Mouse (Mus musculus) lung, embryonic 14.5 days (tissue): ENCODE measurements at regions not wholly inside any gene's neighbourhood (a gene's known extent, or its start where the extent isn't known, plus 50 kb on each side); places are given as distances from the start of the nearest gene placed in this dataset.

Source experiments
- ATAC-seq: fragments of 200-750 bp; cut with Nextera tagmentation; 2 replicates; pipeline ENCODE4 v1.8.0; 2017; ENCODE audit warnings: mild to moderate bottlenecking, moderate TSS enrichment, moderate library complexity; ENCODE audit not compliant: insufficient read depth
- DNase-seq: peaks from one replicate; pipeline ENCODE4 v3.0.0-alpha.2; 2015
- H3K27ac ChIP-seq: fragments of 300-500 bp; sonication (generic); 2 replicates; pipeline ENCODE4 v1.5.1; 2014; ENCODE audit warnings: low read depth, mild to moderate bottlenecking, moderate library complexity
- H3K27me3 ChIP-seq: fragments of 300-500 bp; sonication (generic); 2 replicates; pipeline ENCODE4 v1.6.1; 2014; ENCODE audit warnings: low read length, control low read depth; ENCODE audit not compliant: insufficient read depth
- H3K36me3 ChIP-seq: fragments of 300-500 bp; sonication (generic); 2 replicates; pipeline ENCODE4 v1.6.1; 2014; ENCODE audit warnings: control low read depth; ENCODE audit not compliant: insufficient read depth
- H3K4me1 ChIP-seq: fragments of 300-500 bp; sonication (generic); 2 replicates; pipeline ENCODE4 v1.6.1; 2014; ENCODE audit warnings: antibody characterized with exemption, control low read depth; ENCODE audit not compliant: insufficient read depth
- H3K4me2 ChIP-seq: fragments of 300-500 bp; sonication (generic); 2 replicates; pipeline ENCODE4 v1.6.1; 2014; ENCODE audit warnings: mild to moderate bottlenecking
- H3K4me3 ChIP-seq: fragments of 300-500 bp; sonication (generic); 2 replicates; pipeline ENCODE4 v1.5.1; 2014; ENCODE audit warnings: low read depth, low read length
- H3K9ac ChIP-seq: fragments of 300-500 bp; sonication (generic); 2 replicates; pipeline ENCODE4 v1.6.1; 2014
- H3K9me3 ChIP-seq: fragments of 300-500 bp; sonication (generic); 2 replicates; pipeline ENCODE4 v1.6.1; 2016; ENCODE audit warnings: low read depth, low read length, control low read depth
- CTCF ChIP-seq: IDR thresholded peaks from 2 replicates; pipeline ENCODE4 v1.5.1; 2016; ENCODE audit warnings: antibody characterized with exemption, low read depth
- WGBS: fragments of 180-500 bp; shearing (Covaris S2); extraction: QIAGEN DNeasy Blood & Tissue Kit; methylation state at CpG from one replicate; pipeline ENCODE4 v1.1.7; 2014; 5-methylcytosine and 5-hydroxymethylcytosine counted together

DNA sequence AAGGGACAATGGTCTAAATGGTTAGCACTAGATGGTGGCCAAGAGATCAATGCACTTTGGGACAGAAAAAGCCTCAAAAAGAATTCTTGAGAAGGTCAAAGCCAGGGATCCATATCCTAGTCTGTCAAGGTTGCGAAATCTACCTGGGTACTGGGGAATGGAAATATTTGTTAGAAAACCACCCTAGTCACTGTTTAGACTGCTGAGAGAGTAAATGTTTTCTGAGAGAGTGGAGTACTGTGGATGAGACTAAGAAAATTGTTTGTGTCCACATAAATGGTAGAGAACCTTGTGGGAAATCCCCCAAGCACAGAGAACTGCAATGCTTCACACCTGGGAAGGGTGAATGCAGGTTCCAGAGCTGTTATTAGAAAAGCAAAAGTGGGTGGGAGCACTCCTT lies 239.5 kb upstream of the Rarb start:
- TF ChIP-seq CTCF: no peak
- no peaks in the 10 kb centered on the region for H3K36me3 ChIP-seq
- 84% methylated on average over 1 of the region's 1 CpGs for WGBS
- no peak overlapping the region for H3K4me2 ChIP-seq
- no peaks in the 10 kb centered on the region for H3K4me1 ChIP-seq
- no peak overlapping the region for H3K9ac ChIP-seq
- no peak overlapping the region for H3K27ac ChIP-seq
- DNase-seq (no peak), ATAC-seq (no peak)
- H3K27me3 ChIP-seq: no peaks in the 10 kb centered on the region
- H3K4me3 ChIP-seq: no peak overlapping the region
- no peaks in the 10 kb centered on the region for H3K9me3 ChIP-seq

DNA sequence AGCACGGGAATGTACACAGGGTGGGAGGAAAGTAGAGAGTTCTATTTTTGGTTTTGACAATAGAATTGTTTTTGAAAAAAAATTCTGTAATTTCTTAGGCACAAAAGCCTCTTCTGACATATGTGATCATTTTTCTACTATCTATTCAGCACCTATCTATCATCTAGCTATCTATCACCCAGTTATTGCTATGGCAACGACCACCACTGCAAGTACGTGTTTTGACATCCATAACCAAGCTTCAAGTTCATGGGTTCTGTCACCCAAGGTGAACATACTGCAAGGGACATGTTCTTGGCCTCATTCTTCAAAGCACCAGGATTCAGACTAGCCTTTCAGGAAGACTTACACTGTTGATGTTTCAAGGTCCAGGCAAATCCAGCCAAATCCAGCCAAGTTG lies 238.4 kb upstream of the Rarb start:
- Histone ChIP-seq H3K27me3 (no peaks in the 10 kb centered on the region), H3K27ac (no peak overlapping the region), H3K9ac (no peak overlapping the region), H3K4me3 (no peak overlapping the region), H3K9me3 (no peaks in the 10 kb centered on the region), H3K36me3 (no peaks in the 10 kb centered on the region), H3K4me2 (no peak overlapping the region), H3K4me1 (no peaks in the 10 kb centered on the region)
- no peak for ATAC-seq
- TF ChIP-seq CTCF: no peak
- 79% methylated on average over 3 of the region's 3 CpGs for WGBS
- DNase-seq: no peak

DNA sequence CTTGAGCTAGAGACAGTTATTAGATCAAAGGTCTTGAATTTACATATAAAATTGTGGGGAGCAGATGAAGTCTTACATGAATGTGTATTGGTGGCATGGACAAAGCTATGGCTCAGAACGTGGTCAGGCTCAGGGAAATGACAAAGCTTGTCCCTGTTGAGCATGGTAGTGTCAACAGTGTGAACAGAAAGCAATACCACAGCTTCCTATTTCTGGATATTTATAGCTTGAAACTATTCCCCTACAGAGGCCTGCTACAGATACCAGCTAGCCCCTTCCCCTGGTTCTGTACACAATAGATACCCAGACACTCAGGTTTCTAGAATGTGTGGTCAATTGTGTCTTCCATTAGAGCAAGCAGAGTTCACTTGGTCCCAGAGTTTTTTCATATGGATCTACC lies 236.8 kb upstream of the Rarb start:
- 53% methylated on average over 1 of the region's 1 CpGs for WGBS

DNA sequence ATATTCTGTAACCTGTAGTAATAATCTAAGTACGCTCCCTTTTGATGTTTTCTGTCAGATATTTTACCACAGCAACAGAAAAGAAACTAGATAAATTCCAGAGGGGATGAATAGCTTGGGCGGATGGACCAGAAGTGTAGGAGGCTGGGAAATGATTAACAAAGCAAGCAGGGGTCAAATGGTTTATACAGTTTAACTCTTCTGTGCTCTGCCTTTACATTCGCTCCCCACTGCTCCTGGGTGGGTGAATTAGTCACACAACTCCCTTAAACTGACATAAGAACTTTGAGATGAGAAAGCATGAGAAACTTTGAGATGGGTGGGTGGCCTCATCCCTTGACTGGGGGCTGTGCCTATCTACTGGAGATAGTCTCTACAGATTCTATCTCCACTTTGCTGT lies 235.4 kb upstream of the Rarb start:
- WGBS: 44% methylated on average over 3 of the region's 3 CpGs
- ATAC-seq: no peak
- no peak for DNase-seq
- H3K4me3 ChIP-seq: no peak overlapping the region
- no peak overlapping the region for H3K4me2 ChIP-seq
- TF ChIP-seq CTCF: no peak
- H3K9ac ChIP-seq: no peak overlapping the region
- no peaks in the 10 kb centered on the region for H3K4me1 ChIP-seq
- H3K36me3 ChIP-seq: no peaks in the 10 kb centered on the region
- no peaks in the 10 kb centered on the region for H3K27me3 ChIP-seq
- H3K27ac ChIP-seq: no peak overlapping the region
- H3K9me3 ChIP-seq: no peaks in the 10 kb centered on the region

More for the DNA sequence above, 236.8 kb upstream of the Rarb start:
- no peaks in the 10 kb centered on the region for H3K4me1 ChIP-seq
- H3K36me3 ChIP-seq: no peaks in the 10 kb centered on the region
- no peak overlapping the region for H3K27ac ChIP-seq
- no peak for ATAC-seq
- no peak overlapping the region for H3K4me2 ChIP-seq
- H3K9ac ChIP-seq: no peak overlapping the region
- H3K4me3 ChIP-seq: no peak overlapping the region
- no peaks in the 10 kb centered on the region for H3K9me3 ChIP-seq
- no peak for TF ChIP-seq CTCF
- no peaks in the 10 kb centered on the region for H3K27me3 ChIP-seq
- DNase-seq: no peak

DNA sequence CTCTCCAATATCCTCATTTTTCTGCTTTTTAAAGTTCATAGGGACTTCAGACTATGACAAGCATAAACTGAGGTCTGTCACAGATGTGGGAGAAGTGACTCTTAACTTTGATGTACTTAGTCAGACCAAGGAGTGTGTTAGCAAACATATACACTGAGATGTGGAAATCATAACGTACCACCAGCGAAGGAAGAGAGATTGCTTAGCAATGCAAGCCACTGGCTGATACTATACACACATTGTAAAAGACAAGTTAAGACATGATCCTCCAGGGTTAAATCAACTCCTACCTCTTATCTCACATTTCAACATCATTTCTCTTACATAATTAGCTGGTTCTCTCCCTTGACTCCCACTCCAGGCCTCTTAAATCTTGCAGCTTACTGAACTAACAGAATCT lies 227.9 kb upstream of the Rarb start:
- DNase-seq: no peak
- no peak overlapping the region for H3K4me3 ChIP-seq
- 34% methylated on average over 2 of the region's 2 CpGs for WGBS
- ATAC-seq: no peak
- no peak overlapping the region for H3K27ac ChIP-seq
- TF ChIP-seq CTCF: no peak
- H3K36me3 ChIP-seq: no peaks in the 10 kb centered on the region
- no peaks in the 10 kb centered on the region for H3K4me1 ChIP-seq
- no peak overlapping the region for H3K4me2 ChIP-seq
- no peaks in the 10 kb centered on the region for H3K27me3 ChIP-seq
- no peaks in the 10 kb centered on the region for H3K9me3 ChIP-seq
- no peak overlapping the region for H3K9ac ChIP-seq

DNA sequence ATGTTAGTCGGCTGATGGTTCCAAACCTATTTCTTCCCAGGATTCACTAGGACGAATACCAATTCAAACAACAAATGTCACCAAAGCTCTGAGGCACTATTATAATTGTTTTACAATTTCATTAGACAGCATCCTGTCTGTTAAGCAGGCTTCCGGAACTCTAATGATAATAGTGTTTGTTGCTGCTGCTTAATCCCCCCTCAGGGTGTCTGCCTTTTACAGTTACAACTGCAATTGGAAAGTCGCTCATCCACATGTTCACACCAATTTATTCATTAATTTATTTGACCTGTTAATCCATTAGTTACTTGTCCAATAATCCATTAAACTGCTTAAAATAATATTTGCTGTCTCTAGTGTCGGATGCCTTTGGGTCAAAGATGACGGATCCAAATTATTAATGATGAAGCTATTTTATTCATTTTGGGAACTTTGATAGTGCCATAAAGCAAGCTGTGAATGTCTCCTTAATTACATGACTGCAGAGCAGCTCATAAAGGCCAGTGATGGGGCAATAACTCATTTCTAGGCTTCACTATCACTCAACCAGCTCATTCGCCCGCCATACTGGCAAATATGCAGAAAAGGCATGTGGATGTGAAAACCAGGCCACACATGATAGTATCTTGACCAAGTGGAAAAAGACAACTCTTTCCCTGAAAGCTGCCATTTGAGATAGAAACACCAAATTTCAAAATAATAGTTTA lies 226.6 kb upstream of the Rarb start:
- H3K36me3 ChIP-seq: no peaks in the 10 kb centered on the region
- no peak for DNase-seq
- no peak for ATAC-seq
- 83% methylated on average over 8 of the region's 8 CpGs for WGBS
- H3K9me3 ChIP-seq: no peaks in the 10 kb centered on the region
- no peak overlapping the region for H3K27ac ChIP-seq
- no peak overlapping the region for H3K9ac ChIP-seq
- H3K27me3 ChIP-seq: no peaks in the 10 kb centered on the region
- H3K4me2 ChIP-seq: no peak overlapping the region
- H3K4me1 ChIP-seq: no peaks in the 10 kb centered on the region
- no peak for TF ChIP-seq CTCF
- H3K4me3 ChIP-seq: no peak overlapping the region

DNA sequence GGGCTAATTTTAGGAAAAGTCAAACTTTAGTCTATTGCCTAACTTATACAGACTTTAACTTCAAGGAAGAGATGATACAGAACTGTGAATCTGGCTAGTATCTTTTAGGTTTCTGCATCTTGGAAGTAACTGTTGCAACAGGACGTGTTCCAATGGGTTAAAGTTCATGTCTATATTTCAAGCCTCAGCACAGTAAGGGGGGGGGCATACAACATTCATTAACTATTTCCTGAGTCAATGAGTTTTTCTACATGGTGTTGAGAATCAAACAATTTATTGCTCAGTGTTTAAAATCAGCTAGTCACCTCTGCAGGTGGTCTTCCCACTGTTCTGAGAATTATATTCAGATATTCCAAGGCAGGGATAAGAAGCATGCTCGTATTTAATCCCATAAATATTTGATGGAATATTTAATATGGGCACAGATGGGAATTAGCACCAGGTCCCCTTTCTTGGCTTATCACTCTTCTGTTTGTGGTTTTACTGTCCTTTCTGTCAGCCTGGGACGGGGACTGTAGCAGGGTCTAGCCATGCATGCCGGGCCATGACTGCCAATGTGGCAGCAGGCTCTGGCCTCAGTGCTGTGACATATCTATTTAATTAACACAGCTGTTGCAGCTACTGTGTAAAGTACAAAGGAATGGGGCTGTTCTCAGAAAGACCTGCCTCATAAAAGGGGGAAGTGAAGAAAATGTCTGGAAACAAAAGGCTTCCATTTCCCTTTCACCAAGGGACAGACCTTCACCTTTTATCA lies 201.8 kb upstream of the Rarb start:
- no peak for TF ChIP-seq CTCF
- Histone ChIP-seq H3K27ac (no peak overlapping the region), H3K4me3 (no peak overlapping the region), H3K36me3 (no peaks in the 10 kb centered on the region), H3K27me3 (no peaks in the 10 kb centered on the region), H3K4me1 (no peaks in the 10 kb centered on the region), H3K9ac (no peak overlapping the region), H3K9me3 (no peaks in the 10 kb centered on the region), H3K4me2 (no peak overlapping the region)
- 62% methylated on average over 4 of the region's 4 CpGs for WGBS
- no peak for DNase-seq
- no peak for ATAC-seq
